Mouse (Mus musculus) intestine, embryonic 16.5 days (tissue): ENCODE results near the gene Zfhx3. TPM values are rescaled to one million over a fixed set of nuclear protein-coding genes. Genes with fewer than 3 reads are reported as not detected.

Source experiments
- ATAC-seq: fragments of 200-750 bp; cut with Nextera tagmentation; 2 replicates; pipeline ENCODE4 v1.8.0; 2017; ENCODE audit warnings: moderate TSS enrichment, moderate library complexity
- H3K27ac ChIP-seq: fragments of 300-500 bp; sonication (generic); 2 replicates; pipeline ENCODE4 v1.5.1; 2014; ENCODE audit warnings: mild to moderate bottlenecking, low read length
- H3K27me3 ChIP-seq: fragments of 300-500 bp; sonication (generic); replicated peaks from 2 replicates; pipeline ENCODE4 v1.6.1; 2014; ENCODE audit warnings: low read length, control low read depth, mixed read lengths; ENCODE audit not compliant: control insufficient read depth, insufficient read depth
- H3K36me3 ChIP-seq: fragments of 300-500 bp; sonication (generic); 2 replicates; pipeline ENCODE4 v1.6.1; 2014; ENCODE audit warnings: low read length, control low read depth; ENCODE audit not compliant: control insufficient read depth, insufficient read depth
- H3K4me1 ChIP-seq: fragments of 300-500 bp; sonication (generic); 2 replicates; pipeline ENCODE4 v1.6.1; 2014; ENCODE audit warnings: low read length, control low read depth, mixed read lengths; ENCODE audit not compliant: control insufficient read depth, insufficient read depth
- H3K4me2 ChIP-seq: fragments of 300-500 bp; sonication (generic); 2 replicates; pipeline ENCODE4 v1.6.1; 2014; ENCODE audit warnings: low read depth, low read length, control low read depth
- H3K4me3 ChIP-seq: fragments of 300-500 bp; sonication (generic); 2 replicates; pipeline ENCODE4 v1.5.1; 2014; ENCODE audit warnings: mild to moderate bottlenecking, low read length
- H3K9ac ChIP-seq: fragments of 300-500 bp; sonication (generic); 2 replicates; pipeline ENCODE4 v1.6.1; 2014; ENCODE audit warnings: low read depth, low read length
- H3K9me3 ChIP-seq: fragments of 300-500 bp; sonication (generic); 2 replicates; pipeline ENCODE4 v1.6.1; 2016; ENCODE audit warnings: low read length, control low read depth; ENCODE audit not compliant: control insufficient read depth
- WGBS: fragments of 180-500 bp; shearing (Covaris S2); extraction: QIAGEN DNeasy Blood & Tissue Kit; methylation state at CpG from one replicate; pipeline ENCODE4 v1.1.7; 2014; 5-methylcytosine and 5-hydroxymethylcytosine counted together
- polyA plus RNA-seq: library from polyadenylated mRNA; unstranded; fragments of >200 nt; fragmentation: Nextera tagmentation; extraction: Ambion mirVana; gene quantifications from 2 replicates; pipeline ENCODE4 v1.2.1, GENCODE M21; 2015

The Zfhx3 gene
- polyA plus RNA-seq, 1 experiment from 2014 or later: 6.1 TPM

- no peaks in the 10 kb centered on the region for H3K27me3 ChIP-seq
- peak overlapping the region; percentile 45 for H3K27ac ChIP-seq
- peaks cover 59% of the 10 kb centered on the region for H3K4me1 ChIP-seq
- H3K4me2 ChIP-seq: 0 out of 2 replicates have a peak overlapping the region, but pooled peaks have one; percentile 4
- H3K9me3 ChIP-seq: no peaks in the 10 kb centered on the region
- no peaks in the 10 kb centered on the region for H3K36me3 ChIP-seq
- H3K4me3 ChIP-seq: no peak overlapping the region
- H3K9ac ChIP-seq: no peak overlapping the region
- peak; percentile 50 for ATAC-seq
- WGBS: 37% methylated on average over 11 of the region's 11 CpGs
Observed at GRCm38 (mm10) chr8:108724818-108725506, 782.5 kb downstream of the Zfhx3 start.

GRCm38 (mm10) chr8:108725631-108726030 lies 783.2 kb downstream of the Zfhx3 start:
- Histone ChIP-seq H3K36me3 (no peaks in the 10 kb centered on the region), H3K4me2 (no peak overlapping the region), H3K9me3 (no peaks in the 10 kb centered on the region), H3K27ac (no peak overlapping the region; the same call in 1 of the 2 replicates), H3K4me3 (no peak overlapping the region), H3K9ac (no peak overlapping the region), H3K4me1 (peaks cover 66% of the 10 kb centered on the region), H3K27me3 (no peaks in the 10 kb centered on the region)
- WGBS: 70% methylated on average over 10 of the region's 10 CpGs
- ATAC-seq: no peak

GRCm38 (mm10) chr8:108726541-108727241 lies 784.2 kb downstream of the Zfhx3 start:
- no peak overlapping the region for H3K4me2 ChIP-seq
- H3K27ac ChIP-seq: no peak overlapping the region
- no peak overlapping the region for H3K4me3 ChIP-seq
- H3K9me3 ChIP-seq: no peaks in the 10 kb centered on the region
- ATAC-seq: no peak
- 21% methylated on average over 12 of the region's 12 CpGs for WGBS
- H3K4me1 ChIP-seq: peaks cover 75% of the 10 kb centered on the region
- no peak overlapping the region for H3K9ac ChIP-seq
- H3K27me3 ChIP-seq: no peaks in the 10 kb centered on the region
- H3K36me3 ChIP-seq: no peaks in the 10 kb centered on the region

- no peaks in the 10 kb centered on the region for H3K36me3 ChIP-seq
- ATAC-seq: no peak
- no peaks in the 10 kb centered on the region for H3K27me3 ChIP-seq
- no peak overlapping the region for H3K27ac ChIP-seq
- no peak overlapping the region for H3K4me2 ChIP-seq
- 8% methylated on average over 2 of the region's 2 CpGs for WGBS
- H3K4me1 ChIP-seq: peaks cover 74% of the 10 kb centered on the region
- no peak overlapping the region for H3K9ac ChIP-seq
- H3K9me3 ChIP-seq: no peaks in the 10 kb centered on the region
- H3K4me3 ChIP-seq: no peak overlapping the region
Observed at GRCm38 (mm10) chr8:108729169-108729568, 786.7 kb downstream of the Zfhx3 start.

GRCm38 (mm10) chr8:108729667-108730329 lies 787.4 kb downstream of the Zfhx3 start:
- Histone ChIP-seq H3K27me3 (no peaks in the 10 kb centered on the region), H3K9ac (no peak overlapping the region), H3K27ac (no peak overlapping the region), H3K36me3 (no peaks in the 10 kb centered on the region), H3K4me2 (no peak overlapping the region), H3K4me1 (peaks cover 73% of the 10 kb centered on the region), H3K4me3 (no peak overlapping the region), H3K9me3 (no peaks in the 10 kb centered on the region)
- WGBS: 34% methylated on average over 12 of the region's 12 CpGs
- no peak for ATAC-seq

- no peak for ATAC-seq
- no peak overlapping the region for H3K4me2 ChIP-seq
- no peak overlapping the region for H3K4me3 ChIP-seq
- no peak overlapping the region for H3K9ac ChIP-seq
- no peak overlapping the region for H3K27ac ChIP-seq
- WGBS: 43% methylated on average over 9 of the region's 9 CpGs
- no peaks in the 10 kb centered on the region for H3K27me3 ChIP-seq
- no peaks in the 10 kb centered on the region for H3K9me3 ChIP-seq
- H3K4me1 ChIP-seq: peaks cover 72% of the 10 kb centered on the region
- H3K36me3 ChIP-seq: no peaks in the 10 kb centered on the region
Observed at GRCm38 (mm10) chr8:108730907-108731440, 788.5 kb downstream of the Zfhx3 start.

GRCm38 (mm10) chr8:108732500-108732899 lies 790.1 kb downstream of the Zfhx3 start:
- no peak overlapping the region for H3K4me3 ChIP-seq
- H3K27me3 ChIP-seq: no peaks in the 10 kb centered on the region
- no peak overlapping the region for H3K27ac ChIP-seq
- no peak for ATAC-seq
- peaks cover 79% of the 10 kb centered on the region for H3K4me1 ChIP-seq
- no peak overlapping the region for H3K9ac ChIP-seq
- no peak overlapping the region for H3K4me2 ChIP-seq
- no peaks in the 10 kb centered on the region for H3K9me3 ChIP-seq
- WGBS: 46% methylated on average over 11 of the region's 11 CpGs
- no peaks in the 10 kb centered on the region for H3K36me3 ChIP-seq

GRCm38 (mm10) chr8:108733385-108733784 lies 790.9 kb downstream of the Zfhx3 start:
- no peaks in the 10 kb centered on the region for H3K36me3 ChIP-seq
- no peak overlapping the region for H3K9ac ChIP-seq
- H3K9me3 ChIP-seq: no peaks in the 10 kb centered on the region
- H3K27ac ChIP-seq: no peak overlapping the region
- H3K4me3 ChIP-seq: no peak overlapping the region
- 51% methylated on average over 5 of the region's 5 CpGs for WGBS
- no peaks in the 10 kb centered on the region for H3K27me3 ChIP-seq
- H3K4me1 ChIP-seq: peaks cover 80% of the 10 kb centered on the region
- ATAC-seq: 0 out of 2 replicates have a peak, but pooled peaks have one; percentile 1
- no peak overlapping the region for H3K4me2 ChIP-seq

GRCm38 (mm10) chr8:108736442-108736841 lies 794.0 kb downstream of the Zfhx3 start:
- WGBS: 15% methylated on average over 9 of the region's 9 CpGs
- Histone ChIP-seq H3K4me1 (peaks cover 58% of the 10 kb centered on the region), H3K4me3 (no peak overlapping the region), H3K4me2 (no peak overlapping the region), H3K27me3 (no peaks in the 10 kb centered on the region), H3K9ac (no peak overlapping the region), H3K9me3 (no peaks in the 10 kb centered on the region), H3K27ac (peak overlapping the region; percentile 46; the same call in 1 of the 2 replicates), H3K36me3 (no peaks in the 10 kb centered on the region)
- ATAC-seq: peak; percentile 32
